Mouse (Mus musculus) forebrain, embryonic 12.5 days (tissue): ENCODE results near the gene Tmprss9. TPM values are rescaled to one million over a fixed set of nuclear protein-coding genes. Genes with fewer than 3 reads are reported as not detected.

ENCODE experiments used
- ATAC-seq: fragments of 200-750 bp; cut with Nextera tagmentation; 2 replicates; pipeline ENCODE4 v1.8.0; 2017; ENCODE audit warnings: moderate TSS enrichment; ENCODE audit not compliant: low FRiP score
- H3K27ac ChIP-seq: fragments of 300-500 bp; sonication (generic); 2 replicates; pipeline ENCODE4 v1.5.1; 2016; ENCODE audit warnings: mild to moderate bottlenecking
- H3K27me3 ChIP-seq: fragments of 300-500 bp; sonication (generic); 2 replicates; pipeline ENCODE4 v1.6.1; 2016; ENCODE audit warnings: mild to moderate bottlenecking
- H3K36me3 ChIP-seq: fragments of 300-500 bp; sonication (generic); replicated peaks from 2 replicates; pipeline ENCODE4 v1.6.1; 2016; ENCODE audit warnings: mild to moderate bottlenecking
- H3K4me1 ChIP-seq: fragments of 300-500 bp; sonication (generic); 2 replicates; pipeline ENCODE4 v1.6.1; 2016
- H3K4me2 ChIP-seq: fragments of 300-500 bp; sonication (generic); 2 replicates; pipeline ENCODE4 v1.6.1; 2016; ENCODE audit warnings: mild to moderate bottlenecking, moderate library complexity
- H3K4me3 ChIP-seq: fragments of 300-500 bp; sonication (generic); replicated peaks from 2 replicates; pipeline ENCODE4 v1.5.1; 2016; ENCODE audit warnings: mild to moderate bottlenecking
- H3K9ac ChIP-seq: fragments of 300-500 bp; sonication (generic); 2 replicates; pipeline ENCODE4 v1.6.1; 2016; ENCODE audit warnings: mild to moderate bottlenecking
- H3K9me3 ChIP-seq: fragments of 300-500 bp; sonication (generic); 2 replicates; pipeline ENCODE4 v1.6.1; 2016
- WGBS: fragments of 180-500 bp; shearing (Covaris S2); methylation state at CpG from one replicate; pipeline ENCODE4 v1.1.7; 2016; 5-methylcytosine and 5-hydroxymethylcytosine counted together
- polyA plus RNA-seq: library from polyadenylated mRNA; unstranded; fragments of >200 nt; fragmentation: Nextera tagmentation; extraction: Ambion mirVana; gene quantifications from 2 replicates; pipeline ENCODE4 v1.2.1, GENCODE M21; 2016

Tmprss9 gene
- polyA plus RNA-seq, 1 experiment from 2014 or later: 0.08 TPM

DNA sequence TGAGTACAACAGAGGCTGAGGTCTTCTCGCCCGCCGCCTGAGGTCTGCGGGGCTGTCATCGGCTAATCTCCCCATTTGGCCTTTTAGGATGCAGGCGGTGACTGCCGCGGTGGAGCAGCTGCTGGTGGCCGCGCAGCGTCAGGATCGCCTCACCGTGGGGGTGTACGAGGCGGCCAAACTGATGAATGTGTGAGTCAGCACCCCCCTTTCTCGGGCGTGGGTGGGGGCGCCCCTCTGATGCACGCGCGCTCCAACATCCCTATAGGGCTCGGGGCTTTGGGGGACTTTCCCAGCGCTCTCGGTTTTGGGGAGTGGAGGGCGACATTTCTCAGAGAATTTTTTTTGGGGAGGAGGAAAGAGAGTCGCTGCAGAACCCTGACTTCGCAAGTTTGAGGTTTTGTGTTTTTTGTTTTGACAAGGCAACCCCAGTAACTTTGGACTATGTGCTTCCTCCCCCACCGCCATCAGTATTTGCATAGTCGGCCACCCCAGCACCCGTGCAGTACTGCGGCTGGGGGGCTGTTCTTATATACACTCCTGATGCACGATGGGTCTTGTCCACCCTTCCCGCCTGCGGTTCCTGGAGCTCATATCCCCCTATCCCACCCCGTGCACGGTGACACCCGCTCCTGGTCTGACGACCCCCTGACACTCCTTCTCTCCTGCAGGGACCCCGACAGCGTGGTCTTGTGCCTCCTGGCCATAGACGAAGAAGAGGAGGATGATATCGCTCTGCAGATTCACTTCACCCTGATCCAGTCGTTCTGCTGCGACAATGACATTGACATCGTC is 58.9 kb downstream of the Tmprss9 start:
- WGBS: under 1% methylated on average over 45 of the region's 45 CpGs
- H3K27ac ChIP-seq: no peak overlapping the region
- peaks cover 63% of the 10 kb centered on the region for H3K4me1 ChIP-seq

DNA sequence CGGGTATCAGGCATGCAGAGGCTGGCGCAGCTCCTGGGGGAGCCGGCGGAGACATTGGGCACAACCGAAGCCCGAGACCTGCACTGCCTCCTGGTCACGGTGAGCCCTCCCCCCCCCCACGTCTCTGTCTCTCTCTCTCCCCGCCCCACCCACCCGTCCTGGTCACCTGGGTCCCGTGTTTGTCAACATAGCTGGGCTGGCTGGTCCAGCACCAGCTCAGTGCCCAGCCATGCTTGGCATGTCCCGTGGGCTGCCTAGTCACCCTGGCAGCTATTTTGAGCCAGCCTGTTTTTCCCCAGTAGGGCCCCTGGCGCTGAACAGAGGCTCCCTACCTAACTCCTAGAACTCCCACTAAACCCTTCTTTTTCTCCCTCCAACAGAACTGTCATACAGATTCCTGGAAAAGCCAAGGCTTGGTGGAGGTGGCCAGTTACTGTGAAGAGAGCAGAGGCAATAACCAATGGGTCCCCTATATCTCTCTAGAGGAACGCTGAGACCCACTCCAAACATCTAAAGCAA is 59.6 kb downstream of the Tmprss9 start:
- Histone ChIP-seq H3K27me3 (peaks cover 62% of the 10 kb centered on the region), H3K4me2 (peak overlapping the region; percentile 73), H3K9ac (no peak overlapping the region), H3K27ac (no peak overlapping the region), H3K9me3 (no peaks in the 10 kb centered on the region), H3K4me1 (peaks cover 70% of the 10 kb centered on the region), H3K36me3 (no peaks in the 10 kb centered on the region), H3K4me3 (peak overlapping the region; percentile 44)
- ATAC-seq: no peak
- 5% methylated on average over 14 of the region's 14 CpGs for WGBS

More for the DNA sequence above, 58.9 kb downstream of the Tmprss9 start:
- peak; percentile 14; the same call in 1 of the 2 replicates for ATAC-seq
- Histone ChIP-seq H3K36me3 (no peaks in the 10 kb centered on the region), H3K4me2 (peak overlapping the region; percentile 73), H3K9me3 (no peaks in the 10 kb centered on the region), H3K9ac (peak overlapping the region; percentile 56), H3K4me3 (peak overlapping the region; percentile 44), H3K27me3 (peaks cover 55% of the 10 kb centered on the region)

DNA sequence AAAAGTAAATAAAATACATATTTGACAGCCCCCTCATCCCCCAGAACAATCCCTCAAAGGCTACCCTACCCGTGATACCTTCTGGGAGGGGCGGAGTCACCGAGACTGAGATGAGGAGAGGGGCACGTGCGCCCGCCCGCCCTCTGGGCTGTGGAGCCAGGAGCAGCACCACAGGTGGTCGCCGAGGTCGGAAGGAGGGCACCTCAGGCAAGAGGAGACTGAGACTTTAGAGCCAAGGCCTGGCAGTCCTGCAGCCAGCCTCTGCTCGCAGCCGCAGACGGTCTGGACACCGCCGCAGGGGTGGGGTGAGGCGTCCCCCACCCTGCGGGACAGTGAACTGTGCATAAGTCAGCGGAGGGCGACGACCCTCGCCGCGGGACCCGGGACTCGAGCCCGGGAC is 60.0 kb downstream of the Tmprss9 start:
- H3K27ac ChIP-seq: no peak overlapping the region
- peak overlapping the region; percentile 25; the same call in 1 of the 2 replicates for H3K9ac ChIP-seq
- no peak for ATAC-seq
- WGBS: under 1% methylated on average over 26 of the region's 26 CpGs
- no peaks in the 10 kb centered on the region for H3K9me3 ChIP-seq
- peaks cover 75% of the 10 kb centered on the region for H3K4me1 ChIP-seq
- H3K27me3 ChIP-seq: peaks cover 66% of the 10 kb centered on the region
- no peaks in the 10 kb centered on the region for H3K36me3 ChIP-seq
- H3K4me3 ChIP-seq: peak overlapping the region; percentile 44
- H3K4me2 ChIP-seq: peak overlapping the region; percentile 73

DNA sequence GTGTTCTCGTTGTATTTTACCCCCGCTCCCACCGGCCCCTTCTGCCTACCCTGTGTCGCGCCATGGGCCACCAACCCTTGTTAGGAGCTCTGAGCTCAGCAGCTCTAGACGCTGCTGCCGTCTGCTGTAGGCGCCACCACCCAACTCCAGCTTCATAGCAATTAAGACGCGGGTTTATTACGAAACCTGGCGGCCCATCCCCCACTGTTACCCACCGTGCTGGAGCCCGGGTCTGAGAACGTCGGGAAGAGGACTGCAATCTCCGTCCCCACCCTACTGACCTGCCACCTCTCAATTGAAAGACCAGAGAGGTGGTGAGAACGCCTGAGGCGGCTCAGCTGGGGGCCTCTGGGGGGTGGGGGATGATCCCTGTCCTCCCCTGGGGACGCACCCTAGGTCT is 60.6 kb downstream of the Tmprss9 start:
- H3K9ac ChIP-seq: peak overlapping the region; percentile 29
- no peaks in the 10 kb centered on the region for H3K9me3 ChIP-seq
- peak overlapping the region; percentile 73 for H3K4me2 ChIP-seq
- ATAC-seq: no peak
- WGBS: under 1% methylated on average over 20 of the region's 20 CpGs
- H3K36me3 ChIP-seq: no peaks in the 10 kb centered on the region
- peaks cover 72% of the 10 kb centered on the region for H3K27me3 ChIP-seq
- peaks cover 80% of the 10 kb centered on the region for H3K4me1 ChIP-seq
- H3K4me3 ChIP-seq: peak overlapping the region; percentile 44
- no peak overlapping the region for H3K27ac ChIP-seq

DNA sequence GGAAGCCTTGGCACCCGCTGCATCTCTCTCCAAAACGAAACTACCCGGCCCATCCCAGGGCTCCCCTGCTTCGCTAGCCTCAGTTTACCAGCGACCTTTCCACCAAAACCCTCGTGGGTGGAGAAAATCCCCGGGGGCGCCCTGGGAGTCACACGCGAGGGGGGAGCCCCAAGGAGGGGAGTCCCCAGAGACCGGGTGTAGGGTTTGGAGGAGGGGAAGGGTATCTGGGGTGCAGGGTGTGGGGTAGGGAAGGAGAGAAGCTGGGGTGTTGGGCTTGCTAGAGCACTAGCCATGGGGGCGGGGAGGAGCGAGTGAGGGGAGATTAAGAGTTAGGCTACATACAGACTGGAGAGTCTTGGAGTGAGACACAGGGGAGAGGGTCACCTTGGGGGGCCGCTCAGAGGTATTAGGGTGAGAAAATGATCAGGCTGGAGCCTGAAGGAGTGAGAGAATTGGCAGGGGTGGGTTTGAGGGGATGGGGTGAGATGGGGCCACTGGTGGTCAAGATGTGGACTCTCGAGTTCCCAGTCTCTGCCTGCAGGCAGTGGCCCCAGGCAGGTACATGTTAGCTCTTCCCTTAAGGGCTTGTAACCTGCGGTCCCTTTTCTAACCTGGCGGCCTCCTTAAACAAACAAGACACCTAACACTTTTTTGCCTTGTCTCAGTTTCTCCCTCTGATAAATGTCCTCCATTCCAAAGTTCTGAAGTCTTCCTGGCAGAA is 61.2 kb downstream of the Tmprss9 start:
- Histone ChIP-seq H3K9ac (peak overlapping the region; percentile 29), H3K4me3 (peak overlapping the region; percentile 44), H3K9me3 (no peaks in the 10 kb centered on the region), H3K27ac (no peak overlapping the region), H3K36me3 (no peaks in the 10 kb centered on the region), H3K4me2 (peak overlapping the region; percentile 73), H3K4me1 (peaks cover 86% of the 10 kb centered on the region), H3K27me3 (peaks cover 78% of the 10 kb centered on the region)
- WGBS: 2% methylated on average over 17 of the region's 17 CpGs
- no peak for ATAC-seq

DNA sequence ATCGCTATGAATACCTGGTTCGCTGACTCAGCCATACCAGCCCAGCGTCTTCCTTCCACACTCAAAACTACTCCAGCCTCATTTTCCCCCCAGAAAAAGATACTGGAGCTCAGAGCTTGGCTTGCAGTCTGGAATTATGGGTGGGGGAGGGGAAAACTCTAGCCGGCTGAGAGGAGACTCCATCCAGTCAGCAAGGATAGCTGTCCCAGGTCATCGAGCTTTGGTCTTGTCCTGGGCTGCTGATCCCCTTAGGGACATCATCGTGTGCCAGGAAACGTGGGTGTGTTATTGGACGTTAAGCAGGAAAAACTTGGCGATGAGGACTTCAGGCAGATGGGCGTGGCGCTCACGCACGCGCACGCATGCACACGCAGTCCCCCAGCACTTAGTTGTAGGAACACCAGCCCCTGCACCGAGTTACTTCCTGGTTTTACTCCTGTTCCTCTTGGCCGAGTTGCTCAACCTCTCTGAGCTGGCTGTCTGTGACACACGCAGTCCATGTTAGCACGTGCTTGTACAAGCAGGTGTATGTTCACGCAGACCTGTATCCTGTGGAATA is 61.9 kb downstream of the Tmprss9 start:
- no peak overlapping the region for H3K27ac ChIP-seq
- WGBS: 3% methylated on average over 21 of the region's 21 CpGs
- no peak for ATAC-seq
- H3K4me1 ChIP-seq: peaks cover 89% of the 10 kb centered on the region
- no peaks in the 10 kb centered on the region for H3K9me3 ChIP-seq
- H3K4me2 ChIP-seq: peak overlapping the region; percentile 44
- H3K4me3 ChIP-seq: peak overlapping the region; percentile 21
- H3K9ac ChIP-seq: no peak overlapping the region
- H3K27me3 ChIP-seq: peaks cover 84% of the 10 kb centered on the region
- no peaks in the 10 kb centered on the region for H3K36me3 ChIP-seq

DNA sequence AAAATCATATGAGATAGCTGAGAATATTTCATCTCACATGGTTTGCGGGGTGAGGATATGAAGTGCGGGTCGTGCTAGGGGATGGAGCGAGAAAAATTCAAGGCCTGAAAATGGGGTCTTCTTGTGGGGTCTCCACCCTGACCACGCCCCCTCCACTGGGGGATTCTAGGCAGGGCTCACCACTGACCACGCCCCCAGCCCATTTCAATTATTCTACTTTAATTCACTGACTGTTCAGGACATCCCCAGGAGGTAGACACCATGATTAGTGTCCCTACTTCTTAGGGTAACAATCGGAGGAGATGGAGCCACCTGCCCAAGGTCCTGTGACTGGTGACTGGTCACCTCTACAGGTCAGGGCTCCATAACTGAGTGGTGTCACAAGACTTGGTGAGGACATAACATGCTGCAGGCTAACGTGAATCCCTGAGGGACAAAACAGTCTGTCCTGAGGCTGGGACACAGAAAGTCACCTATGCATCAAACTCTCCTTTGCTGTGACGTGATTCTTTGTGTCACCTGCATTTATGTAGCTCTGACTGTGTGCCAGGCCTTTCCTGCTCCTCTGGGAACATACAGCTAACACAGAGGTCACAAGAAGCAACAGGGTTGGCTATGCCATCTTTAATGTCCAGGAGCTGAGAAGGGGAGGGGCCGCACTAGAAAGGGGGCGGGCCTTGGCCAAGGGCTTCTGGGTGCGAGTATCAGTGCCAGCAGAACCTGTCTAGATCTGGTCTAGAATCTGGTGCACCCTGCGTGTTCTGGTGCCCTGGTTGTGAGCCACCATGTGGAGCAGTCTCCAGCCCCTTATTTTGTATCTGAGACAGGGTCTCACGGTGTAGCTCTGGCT is 62.7 kb downstream of the Tmprss9 start:
- Histone ChIP-seq H3K27ac (no peak overlapping the region), H3K4me3 (no peak overlapping the region), H3K4me2 (peak overlapping the region; percentile 44; the same call in 1 of the 2 replicates), H3K9ac (no peak overlapping the region), H3K4me1 (peaks cover 88% of the 10 kb centered on the region), H3K9me3 (no peaks in the 10 kb centered on the region), H3K27me3 (peaks cover 93% of the 10 kb centered on the region), H3K36me3 (no peaks in the 10 kb centered on the region)
- no peak for ATAC-seq
- 36% methylated on average over 14 of the region's 14 CpGs for WGBS

DNA sequence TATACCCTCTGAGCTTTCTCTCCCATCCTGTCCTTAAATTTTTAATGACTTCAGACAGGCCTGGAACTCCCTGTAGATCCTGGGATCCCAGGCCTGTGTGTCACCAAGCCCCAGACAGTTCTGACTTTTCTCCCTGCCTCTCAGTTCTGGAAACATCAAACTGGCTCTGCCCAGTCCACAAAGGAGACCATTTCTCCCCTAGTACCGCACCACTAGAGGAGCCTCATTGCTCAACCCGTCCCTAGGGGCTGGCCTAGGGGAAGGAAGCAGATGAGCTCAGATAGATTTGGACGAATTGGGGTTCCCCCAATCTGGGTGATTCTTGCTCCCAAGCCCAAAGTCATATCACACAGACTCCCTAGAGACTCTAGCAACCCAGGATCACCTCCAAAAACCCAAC is 63.6 kb downstream of the Tmprss9 start:
- peak overlapping the region; percentile 34; the same call in 1 of the 2 replicates for H3K4me3 ChIP-seq
- H3K9ac ChIP-seq: 0 out of 2 replicates have a peak overlapping the region, but pooled peaks have one; percentile 4
- no peaks in the 10 kb centered on the region for H3K36me3 ChIP-seq
- ATAC-seq: no peak
- peak overlapping the region; percentile 63; the same call in 1 of the 2 replicates for H3K27ac ChIP-seq
- WGBS: 2% methylated on average over 3 of the region's 3 CpGs
- H3K4me2 ChIP-seq: peak overlapping the region; percentile 56; the same call in 1 of the 2 replicates
- peaks cover 95% of the 10 kb centered on the region for H3K27me3 ChIP-seq
- H3K9me3 ChIP-seq: no peaks in the 10 kb centered on the region
- peaks cover 91% of the 10 kb centered on the region for H3K4me1 ChIP-seq

DNA sequence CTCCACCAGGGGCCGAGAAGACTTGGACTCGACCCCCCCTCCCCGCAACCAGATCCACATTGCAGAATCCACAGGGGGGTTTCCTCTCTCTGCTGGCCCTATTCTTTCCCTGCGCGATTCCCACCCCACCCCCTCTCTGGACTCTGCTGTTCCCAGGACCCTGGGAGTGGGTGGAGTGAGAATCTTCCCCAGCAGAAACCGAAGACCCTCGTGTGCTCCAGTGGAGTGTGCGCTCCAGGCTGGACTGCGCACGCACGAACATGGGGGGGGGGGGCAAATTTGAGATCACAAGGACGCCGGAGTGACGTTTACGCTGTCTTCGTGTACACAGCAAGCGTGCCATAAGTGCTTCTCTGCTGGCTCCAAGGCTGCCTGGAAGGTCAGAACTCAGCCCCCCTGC is 64.0 kb downstream of the Tmprss9 start:
- H3K9ac ChIP-seq: 0 out of 2 replicates have a peak overlapping the region, but pooled peaks have one; percentile 4
- H3K27me3 ChIP-seq: peaks cover 95% of the 10 kb centered on the region
- H3K4me2 ChIP-seq: peak overlapping the region; percentile 56
- H3K4me1 ChIP-seq: peaks cover 91% of the 10 kb centered on the region
- 4% methylated on average over 17 of the region's 17 CpGs for WGBS
- ATAC-seq: no peak
- H3K9me3 ChIP-seq: no peaks in the 10 kb centered on the region
- peak overlapping the region; percentile 63 for H3K27ac ChIP-seq
- no peaks in the 10 kb centered on the region for H3K36me3 ChIP-seq
- H3K4me3 ChIP-seq: peak overlapping the region; percentile 34

DNA sequence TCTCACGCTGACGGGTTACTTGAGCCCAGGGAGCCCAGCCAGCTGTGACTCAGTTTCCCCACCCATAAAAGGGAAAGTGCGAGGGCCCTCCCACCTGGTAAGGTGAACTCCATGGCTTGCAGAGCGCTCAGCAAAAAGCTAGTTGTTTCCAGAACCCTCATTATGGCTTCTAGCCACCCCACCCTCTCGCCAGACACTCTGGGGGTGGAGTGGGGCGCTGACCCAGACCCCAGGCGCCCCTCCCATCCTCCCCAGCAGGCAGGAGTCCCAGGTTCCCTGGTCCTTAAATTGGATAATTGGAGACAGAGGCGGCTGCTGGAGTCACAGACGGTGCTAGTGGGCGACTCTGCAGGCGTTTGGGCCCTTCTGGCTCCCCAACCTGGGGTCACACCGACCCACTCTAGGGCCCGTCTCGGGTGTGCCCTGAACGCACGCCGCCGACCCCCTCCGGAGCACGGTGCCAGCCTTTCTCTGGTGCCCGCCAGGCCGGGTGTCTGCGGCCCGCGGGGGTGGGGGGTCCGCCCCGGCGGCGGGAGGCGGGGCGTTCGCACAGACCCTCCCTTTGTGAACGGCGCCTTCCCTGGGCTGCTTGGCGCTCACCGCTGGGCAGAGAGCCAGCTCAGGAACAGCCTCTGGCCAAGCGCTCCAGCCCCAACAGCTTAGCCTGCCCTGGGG is 64.6 kb downstream of the Tmprss9 start:
- H3K4me2 ChIP-seq: peak overlapping the region; percentile 56
- peaks cover 93% of the 10 kb centered on the region for H3K27me3 ChIP-seq
- peak overlapping the region; percentile 34 for H3K4me3 ChIP-seq
- peak; percentile 54; the same call in 1 of the 2 replicates for ATAC-seq
- H3K36me3 ChIP-seq: no peaks in the 10 kb centered on the region
- no peaks in the 10 kb centered on the region for H3K9me3 ChIP-seq
- H3K27ac ChIP-seq: peak overlapping the region; percentile 63
- H3K9ac ChIP-seq: peak overlapping the region; percentile 38
- peaks cover 86% of the 10 kb centered on the region for H3K4me1 ChIP-seq
- 1% methylated on average over 37 of the region's 37 CpGs for WGBS

DNA sequence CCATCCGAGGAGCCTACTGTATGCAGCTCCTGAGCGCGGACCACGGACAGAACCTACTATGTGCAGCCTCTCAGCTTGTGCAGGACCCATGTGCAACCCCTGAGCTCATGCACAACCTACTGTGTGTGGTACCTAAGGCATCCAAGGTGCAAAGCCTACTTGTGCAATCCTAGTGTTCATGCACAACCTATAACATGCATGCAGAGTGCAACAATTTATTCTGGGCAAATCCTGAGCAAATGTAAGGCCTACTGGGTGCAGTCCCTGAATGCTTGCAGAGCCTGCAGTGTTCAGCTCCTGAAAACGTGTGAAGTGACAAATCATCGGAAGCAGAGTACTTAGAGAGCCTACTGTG is 65.1 kb downstream of the Tmprss9 start:
- Histone ChIP-seq H3K27me3 (peaks cover 93% of the 10 kb centered on the region), H3K9me3 (no peaks in the 10 kb centered on the region), H3K9ac (peak overlapping the region; percentile 38; the same call in 1 of the 2 replicates), H3K36me3 (no peaks in the 10 kb centered on the region), H3K4me3 (peak overlapping the region; percentile 34), H3K4me2 (peak overlapping the region; percentile 56), H3K4me1 (peaks cover 80% of the 10 kb centered on the region), H3K27ac (peak overlapping the region; percentile 63)
- no peak for ATAC-seq
- WGBS: 13% methylated on average over 6 of the region's 6 CpGs
